Mouse (Mus musculus) limb, embryonic 12.5 days (tissue): ENCODE data around the gene Fam181b. TPM values are rescaled to one million over a fixed set of nuclear protein-coding genes. Genes with fewer than 3 reads are reported as not detected.
A peak's percentile ranks its signal among the peaks of the same experiment; 100 is the strongest.

Experiments used
- ATAC-seq: fragments of 200-750 bp; cut with Nextera tagmentation; 2 replicates; pipeline ENCODE4 v1.8.0; 2017; ENCODE audit warnings: low read depth, moderate TSS enrichment; ENCODE audit not compliant: insufficient number of reproducible peaks, insufficient read depth, low FRiP score, low TSS enrichment
- H3K27ac ChIP-seq: fragments of 300-500 bp; sonication (generic); 2 replicates; pipeline ENCODE4 v1.5.1; 2016; ENCODE audit warnings: mild to moderate bottlenecking, moderate library complexity
- H3K27me3 ChIP-seq: fragments of 300-500 bp; sonication (generic); 2 replicates; pipeline ENCODE4 v1.6.1; 2016; ENCODE audit warnings: mild to moderate bottlenecking, moderate library complexity
- H3K36me3 ChIP-seq: fragments of 300-500 bp; sonication (generic); 2 replicates; pipeline ENCODE4 v1.6.1; 2016; ENCODE audit warnings: mild to moderate bottlenecking, moderate library complexity
- H3K4me1 ChIP-seq: fragments of 300-500 bp; sonication (generic); replicated peaks from 2 replicates; pipeline ENCODE4 v1.6.1; 2016
- H3K4me2 ChIP-seq: fragments of 300-500 bp; sonication (generic); 2 replicates; pipeline ENCODE4 v1.6.1; 2016; ENCODE audit warnings: mild to moderate bottlenecking, moderate library complexity
- H3K4me3 ChIP-seq: fragments of 300-500 bp; sonication (generic); replicated peaks from 2 replicates; pipeline ENCODE4 v1.5.1; 2016; ENCODE audit warnings: mild to moderate bottlenecking
- H3K9ac ChIP-seq: fragments of 300-500 bp; sonication (generic); replicated peaks from 2 replicates; pipeline ENCODE4 v1.6.1; 2016; ENCODE audit warnings: mild to moderate bottlenecking, moderate library complexity
- H3K9me3 ChIP-seq: fragments of 300-500 bp; sonication (generic); 2 replicates; pipeline ENCODE4 v1.6.1; 2016; ENCODE audit warnings: mild to moderate bottlenecking, moderate library complexity
- WGBS: fragments of 180-500 bp; shearing (Covaris S2); methylation state at CpG from one replicate; pipeline ENCODE4 v1.1.7; 2016; 5-methylcytosine and 5-hydroxymethylcytosine counted together
- polyA plus RNA-seq: library from polyadenylated mRNA; unstranded; fragments of >200 nt; fragmentation: Nextera tagmentation; extraction: Ambion mirVana; gene quantifications from 2 replicates; pipeline ENCODE4 v1.2.1, GENCODE M21; 2016

Gene Fam181b
- 26.6 and 30.0 TPM in 2 replicates for polyA plus RNA-seq

GRCm38 (mm10) chr7:93079785-93080730 is at the start of gene Fam181b:
Gene Fam181b (plus strand): TSS chr7:93079865.
- Histone ChIP-seq H3K4me2 (peak within 1 kb of the TSS; percentile 80), H3K9ac (peak within 1 kb of the TSS; percentile 90), H3K27me3 (no peaks in the 10 kb centered on the region), H3K4me1 (peaks cover 24% of the 10 kb centered on the region), H3K9me3 (no peaks in the 10 kb centered on the region), H3K27ac (peak within 1 kb of the TSS; percentile 93), H3K4me3 (peak within 1 kb of the TSS; percentile 78), H3K36me3 (no peaks in the 10 kb centered on the region)
- under 1% methylated on average over 96 of the region's 96 CpGs for WGBS
- ATAC-seq, result peak; percentile 95

DNA sequence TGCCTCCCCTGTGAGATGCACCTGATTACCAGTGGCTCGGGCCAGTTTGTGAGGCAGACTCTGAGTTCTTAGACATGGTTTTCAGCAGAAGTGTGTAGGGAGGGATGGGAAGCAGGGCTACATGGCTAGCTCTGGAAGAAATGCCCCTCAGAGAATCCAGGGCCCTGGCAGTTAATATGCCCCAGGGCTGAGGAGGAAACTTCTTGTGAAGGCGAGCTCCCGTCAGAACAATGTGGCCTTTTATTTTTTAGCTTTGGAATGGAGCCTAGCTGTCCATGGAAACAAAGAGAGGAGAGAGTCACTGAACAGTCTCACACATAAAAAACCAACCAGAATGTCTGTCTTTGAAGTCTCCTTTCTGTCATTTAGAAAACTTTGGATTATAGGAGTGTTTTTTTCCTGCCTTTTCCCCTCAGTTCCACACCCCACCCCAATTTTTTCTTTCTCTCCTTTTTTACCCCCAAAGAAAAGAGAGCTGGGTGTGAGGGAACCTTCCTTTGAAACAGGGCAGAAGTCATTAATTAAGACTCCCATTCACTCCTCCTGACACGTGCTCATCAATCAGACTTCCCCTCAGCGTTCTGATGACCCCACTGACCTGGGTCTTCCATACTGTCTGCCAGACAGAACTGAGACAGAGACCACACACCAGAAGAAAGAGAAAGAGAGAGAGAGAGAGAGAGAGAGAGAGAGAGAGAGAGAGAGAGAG is 41.7 kb upstream of the Fam181b start:
- H3K27ac ChIP-seq, result no peak overlapping the region
- 30% methylated on average over 5 of the region's 5 CpGs for WGBS
- no peaks in the 10 kb centered on the region for H3K4me1 ChIP-seq
- H3K9ac ChIP-seq, result no peak overlapping the region
- H3K4me3 ChIP-seq, result no peak overlapping the region
- H3K4me2 ChIP-seq, result no peak overlapping the region
- no peaks in the 10 kb centered on the region for H3K9me3 ChIP-seq
- ATAC-seq, result no peak
- H3K27me3 ChIP-seq, result no peaks in the 10 kb centered on the region
- H3K36me3 ChIP-seq, result no peaks in the 10 kb centered on the region

DNA sequence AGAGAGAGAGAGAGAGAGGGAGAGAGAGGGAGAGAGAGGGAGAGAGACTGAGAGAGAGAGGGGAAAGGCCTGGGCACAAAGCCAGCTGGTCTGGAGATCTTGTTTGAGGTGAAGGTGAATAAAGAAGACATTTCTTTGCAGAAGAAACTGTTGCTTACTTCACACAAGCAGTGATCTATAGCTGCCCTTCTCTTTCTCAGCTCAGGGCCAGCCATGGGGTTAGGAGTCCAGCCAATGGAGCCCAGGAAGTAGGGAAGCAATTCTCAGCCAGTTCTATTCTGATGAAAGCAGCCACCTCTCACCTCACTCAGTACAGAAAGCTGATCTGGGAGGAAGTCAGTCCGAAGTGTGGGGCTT is 41.2 kb upstream of the Fam181b start:
- Histone ChIP-seq H3K9me3 (no peaks in the 10 kb centered on the region), H3K4me1 (no peaks in the 10 kb centered on the region), H3K4me2 (no peak overlapping the region), H3K27ac (no peak overlapping the region), H3K36me3 (no peaks in the 10 kb centered on the region), H3K27me3 (no peaks in the 10 kb centered on the region), H3K4me3 (no peak overlapping the region), H3K9ac (no peak overlapping the region)
- WGBS, result 30% methylated on average over 1 of the region's 1 CpGs
- no peak for ATAC-seq

- no peaks in the 10 kb centered on the region for H3K4me1 ChIP-seq
- no peak for ATAC-seq
- no peak overlapping the region for H3K4me3 ChIP-seq
- no peaks in the 10 kb centered on the region for H3K36me3 ChIP-seq
- H3K9me3 ChIP-seq, result no peaks in the 10 kb centered on the region
- WGBS, result 82% methylated on average over 3 of the region's 3 CpGs
- no peak overlapping the region for H3K9ac ChIP-seq
- H3K27me3 ChIP-seq, result no peaks in the 10 kb centered on the region
- H3K4me2 ChIP-seq, result no peak overlapping the region
- H3K27ac ChIP-seq, result no peak overlapping the region
Measured at GRCm38 (mm10) chr7:93039542-93039941, 40.1 kb upstream of the Fam181b start.

DNA sequence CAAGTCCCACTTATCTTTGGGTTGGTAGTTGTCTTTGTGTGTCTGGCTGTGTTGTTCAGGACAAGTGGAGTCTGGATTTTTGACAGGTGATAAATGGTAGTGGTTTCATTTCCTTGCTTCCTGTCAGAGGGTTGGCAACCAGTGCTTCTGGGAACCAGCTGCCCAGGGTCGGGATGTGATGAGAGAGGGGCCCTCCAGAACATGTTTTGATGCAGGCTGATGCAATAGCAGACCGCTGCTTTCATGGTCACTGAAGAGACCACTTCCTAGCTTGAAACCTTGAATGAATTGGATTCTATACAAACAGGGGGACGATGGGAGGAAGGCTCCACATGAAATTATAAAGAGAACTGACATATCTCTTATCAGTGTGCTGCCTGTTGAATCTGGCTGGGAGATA is 35.3 kb upstream of the Fam181b start:
- H3K4me1 ChIP-seq, result no peaks in the 10 kb centered on the region
- H3K36me3 ChIP-seq, result no peaks in the 10 kb centered on the region
- H3K9me3 ChIP-seq, result no peaks in the 10 kb centered on the region
- 59% methylated on average over 3 of the region's 3 CpGs for WGBS
- no peak overlapping the region for H3K9ac ChIP-seq
- H3K4me3 ChIP-seq, result no peak overlapping the region
- no peaks in the 10 kb centered on the region for H3K27me3 ChIP-seq
- no peak for ATAC-seq
- H3K4me2 ChIP-seq, result no peak overlapping the region
- no peak overlapping the region for H3K27ac ChIP-seq

DNA sequence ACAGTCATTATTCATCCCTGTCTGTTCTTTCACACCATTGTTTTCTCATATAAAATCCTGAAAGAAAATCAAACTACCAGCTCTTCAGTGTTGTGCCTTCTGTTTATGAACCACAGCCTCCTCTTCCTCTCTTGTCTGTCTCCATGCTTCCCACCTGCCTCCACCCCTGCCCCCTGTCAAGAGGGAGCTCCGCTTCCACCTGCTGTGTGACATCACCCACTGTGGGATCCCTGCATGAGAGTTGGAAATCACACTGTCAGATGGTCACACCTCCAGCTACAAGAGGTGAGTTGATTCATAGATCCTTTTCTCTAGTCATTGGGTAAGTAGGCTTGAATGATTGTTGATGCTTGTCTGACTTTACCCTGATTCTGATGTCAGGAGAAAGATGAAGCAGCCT is 34.9 kb upstream of the Fam181b start:
- Histone ChIP-seq H3K9ac (no peak overlapping the region), H3K4me3 (no peak overlapping the region), H3K27ac (no peak overlapping the region), H3K4me1 (no peaks in the 10 kb centered on the region), H3K36me3 (no peaks in the 10 kb centered on the region), H3K27me3 (no peaks in the 10 kb centered on the region), H3K4me2 (no peak overlapping the region), H3K9me3 (no peaks in the 10 kb centered on the region)
- ATAC-seq, result no peak
- 96% methylated on average over 1 of the region's 1 CpGs for WGBS

- Histone ChIP-seq H3K27me3 (no peaks in the 10 kb centered on the region), H3K4me3 (no peak overlapping the region), H3K9me3 (no peaks in the 10 kb centered on the region), H3K36me3 (no peaks in the 10 kb centered on the region), H3K4me2 (no peak overlapping the region), H3K27ac (peak overlapping the region; percentile 86; the same call in 1 of the 2 replicates), H3K4me1 (peaks cover 21% of the 10 kb centered on the region), H3K9ac (no peak overlapping the region)
- ATAC-seq, result no peak
Measured at GRCm38 (mm10) chr7:93060831-93061230, 18.8 kb upstream of the Fam181b start.

GRCm38 (mm10) chr7:93061747-93062146 is 17.9 kb upstream of the Fam181b start:
- Histone ChIP-seq H3K4me2 (peak overlapping the region; percentile 23; the same call in 1 of the 2 replicates), H3K9ac (no peak overlapping the region), H3K27ac (peak overlapping the region; percentile 86), H3K4me1 (peaks cover 24% of the 10 kb centered on the region), H3K9me3 (no peaks in the 10 kb centered on the region), H3K27me3 (no peaks in the 10 kb centered on the region), H3K4me3 (no peak overlapping the region), H3K36me3 (no peaks in the 10 kb centered on the region)
- WGBS, result 41% methylated on average over 3 of the region's 3 CpGs
- ATAC-seq, result no peak

- Histone ChIP-seq H3K4me1 (peaks cover 29% of the 10 kb centered on the region), H3K9ac (no peak overlapping the region; the same call in 1 of the 2 replicates), H3K4me2 (peak overlapping the region; percentile 22), H3K27me3 (no peaks in the 10 kb centered on the region), H3K4me3 (no peak overlapping the region), H3K9me3 (no peaks in the 10 kb centered on the region), H3K36me3 (no peaks in the 10 kb centered on the region), H3K27ac (peak overlapping the region; percentile 86)
- WGBS, result 11% methylated on average over 6 of the region's 6 CpGs
- ATAC-seq, result peak; percentile 86
Measured at GRCm38 (mm10) chr7:93062189-93062588, 17.5 kb upstream of the Fam181b start.

GRCm38 (mm10) chr7:93067464-93068015 is 12.1 kb upstream of the Fam181b start:
- Histone ChIP-seq H3K9me3 (no peaks in the 10 kb centered on the region), H3K27me3 (no peaks in the 10 kb centered on the region), H3K36me3 (no peaks in the 10 kb centered on the region), H3K27ac (peak overlapping the region; percentile 42; the same call in 1 of the 2 replicates), H3K9ac (no peak overlapping the region), H3K4me2 (no peak overlapping the region; the same call in 1 of the 2 replicates), H3K4me3 (no peak overlapping the region), H3K4me1 (peaks cover 20% of the 10 kb centered on the region)
- ATAC-seq, result 0 out of 2 replicates have a peak, but pooled peaks have one; percentile 50
- 31% methylated on average over 7 of the region's 7 CpGs for WGBS

- no peak overlapping the region for H3K9ac ChIP-seq
- H3K4me1 ChIP-seq, result peaks cover 7% of the 10 kb centered on the region
- H3K4me2 ChIP-seq, result no peak overlapping the region
- H3K9me3 ChIP-seq, result no peaks in the 10 kb centered on the region
- ATAC-seq, result no peak
- no peaks in the 10 kb centered on the region for H3K36me3 ChIP-seq
- no peak overlapping the region for H3K27ac ChIP-seq
- no peaks in the 10 kb centered on the region for H3K27me3 ChIP-seq
- WGBS, result 20% methylated on average over 6 of the region's 6 CpGs
- H3K4me3 ChIP-seq, result no peak overlapping the region
Measured at GRCm38 (mm10) chr7:93076435-93076960, 3.2 kb upstream of the Fam181b start.
